In the genomic region with DNA sequence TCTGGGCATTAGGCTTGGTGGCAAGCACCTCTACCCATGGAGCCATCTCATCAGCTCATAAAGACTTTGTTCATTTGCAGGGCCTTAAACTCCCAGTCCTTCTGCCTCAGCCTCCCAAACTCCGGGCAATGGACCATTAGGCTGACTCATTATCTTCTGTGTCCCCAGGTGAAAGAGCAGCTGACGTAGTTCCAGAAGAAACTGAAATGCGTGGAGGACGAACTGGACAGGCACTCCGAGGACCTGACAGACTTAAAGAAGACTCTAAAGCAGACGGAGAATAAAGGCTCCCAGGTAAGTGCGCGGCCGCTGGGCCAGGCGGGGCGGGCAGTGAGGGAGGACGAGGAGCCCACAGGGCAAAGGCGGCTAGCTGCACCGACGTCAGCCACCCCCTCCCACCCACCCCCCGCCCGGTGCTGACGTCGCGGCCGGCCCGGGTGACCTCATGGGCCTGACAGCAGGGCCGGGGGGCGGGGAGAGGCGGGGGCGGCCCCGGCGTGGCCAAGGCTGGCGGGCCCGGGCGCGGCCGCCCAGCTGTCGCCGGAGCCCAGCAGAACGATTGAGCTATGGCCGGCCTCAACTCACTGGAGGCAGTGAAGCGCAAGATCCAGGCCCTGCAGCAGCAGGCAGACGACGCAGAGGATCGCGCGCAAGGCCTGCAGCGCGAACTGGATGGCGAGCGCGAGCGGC, we compare ENCODE assay signal across 8 mouse cellular contexts. TPM values are rescaled to one million over a fixed set of nuclear protein-coding genes. Genes with fewer than 3 reads are reported as not detected.
DNase-seq lines count a peak whose midpoint lies in the region; ATAC-seq lines count a peak whose summit lies in the region.

Gene Tpm4, plus strand, starts transcription at position 220 of the 690 bp plus-strand sequence.

- no peaks in the 10 kb centered on the region for H3K27me3 ChIP-seq in hindbrain, embryonic 11.5 days (ENCODE audit: control insufficient read depth, insufficient read depth, low read length)

- no peaks in the 10 kb centered on the region for H3K4me1 ChIP-seq in hindbrain, embryonic 11.5 days (replicated peaks; ENCODE audit: control insufficient read depth, insufficient read depth, low read length)

- no peaks in the 10 kb centered on the region for H3K9me3 ChIP-seq in hindbrain, embryonic 11.5 days (ENCODE audit: control insufficient read depth, low read length)

- H3K4me3 ChIP-seq in hindbrain, embryonic 11.5 days (ENCODE audit: low read depth, low read length): peak within 1 kb of the TSS; percentile 80

- ATAC-seq in frontal cortex, adult (ENCODE audit: low TSS enrichment): peak; percentile 69
- ATAC-seq in hindbrain, embryonic 11.5 days (ENCODE audit: low FRiP score): peak; percentile 89

- peak within 1 kb of the TSS; percentile 79 for H3K4me2 ChIP-seq in hindbrain, embryonic 11.5 days (replicated peaks; ENCODE audit: low read depth, low read length)

- H3K36me3 ChIP-seq in hindbrain, embryonic 11.5 days (ENCODE audit: control insufficient read depth, insufficient read depth, low read length): 0 out of 2 replicates have a peak, but pooled peaks cover 2% of the 10 kb centered on the region

- DNase-seq in MN1 (ENCODE audit: low spot score): peak; percentile 74
- peak; percentile 65 for DNase-seq in cerebellum, adult 8-10 months
- DNase-seq in hindbrain, embryonic 11.5 days (ENCODE audit: low spot score): no peak
- DNase-seq in layer of hippocampus, postnatal 10 days (ENCODE audit: low spot score in 2 of 2): peak in 1 of 2 experiments; percentile 25
- peak; percentile 76 for DNase-seq in lung, postnatal 10 days
- peak; percentile 58 for DNase-seq in ovary, adult 18-20 months (ENCODE audit: low spot score)
- peak; percentile 63 for DNase-seq in thymus, postnatal 14 days

- peak within 1 kb of the TSS; percentile 94 for H3K9ac ChIP-seq in hindbrain, embryonic 11.5 days (ENCODE audit: low read depth, low read length)

- 3% methylated on average over 20 of the region's 49 CpGs for WGBS in hindbrain, embryonic 11.5 days

- H3K27ac ChIP-seq in hindbrain, embryonic 11.5 days (ENCODE audit: low read depth, low read length): peak within 1 kb of the TSS; percentile 88

RNA-seq across cellular contexts. Expression of gene Tpm4, which starts in this region (rescaled TPM):
- polyA plus RNA-seq in hindbrain, embryonic 11.5 days (2014; fragmentation: Nextera tagmentation; extraction: Ambion mirVana): 567 and 576 TPM in 2 replicates
- 10 to 100 TPM; 52.7 to 57.9 TPM for total RNA-seq in layer of hippocampus, postnatal 10 days (2021)
